Mouse (Mus musculus) CH12.LX (cell line): ENCODE measurements around the gene Grin3a.

Experiments
- CTCF ChIP-seq, 2 experiments: IDR thresholded peaks in 1 of 2; conservative IDR thresholded peaks in 1 of 2; 2 replicates each; pipeline ENCODE4 v1.5.1; 2011 to 2012; ENCODE audit warnings: low read depth in 2 of 2, low read length in 2 of 2, improper control_type of control experiment in 1 of 2, inconsistent platforms in 1 of 2, mild to moderate bottlenecking in 1 of 2, moderate library complexity in 1 of 2
- EP300 ChIP-seq: IDR thresholded peaks from 2 replicates; pipeline ENCODE4 v1.6.1; 2011; ENCODE audit warnings: low read length, improper control_type of control experiment
- POLR2A ChIP-seq: IDR thresholded peaks from 2 replicates; pipeline ENCODE4 v1.6.1; 2011; ENCODE audit warnings: low read depth, mild to moderate bottlenecking, improper control_type of control experiment, low read length

DNA sequence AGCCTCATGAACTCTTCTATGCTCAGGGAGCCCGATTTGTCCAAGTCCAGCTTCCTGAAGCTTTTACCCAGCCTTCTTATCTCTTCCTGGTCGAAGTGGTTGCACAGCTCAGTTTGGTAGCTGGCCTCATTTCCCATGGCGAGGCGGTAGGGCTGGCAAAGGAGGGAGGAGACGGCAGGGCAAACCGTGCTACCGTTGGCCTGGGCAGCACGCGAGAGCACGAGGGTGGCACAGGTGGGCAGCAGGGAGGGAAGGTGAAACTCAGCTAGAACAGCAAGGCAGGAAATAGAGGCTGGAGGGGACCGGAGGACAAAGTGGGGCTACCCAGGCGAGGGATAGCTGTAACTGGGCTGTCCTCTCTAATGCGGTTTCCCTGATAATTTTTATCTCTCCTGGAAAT, 163.7 kb downstream of the Grin3a start, which contains the start of gene Ppp3r2:
- no peak for TF ChIP-seq CTCF (conservative IDR thresholded peaks at IDR 0.05 in 1 of 2, IDR thresholded peaks at IDR 0.05 in 1 of 2; ENCODE audit: low read depth in 2 of 2, low read length in 2 of 2)
- TF ChIP-seq POLR2A, result no peak
- no peak for TF ChIP-seq EP300
